Mouse (Mus musculus) thymus, adult 2 months (tissue): ENCODE data around the gene Dact2.

ENCODE experiments used
- CTCF ChIP-seq: fragments of 200-500 bp; IDR thresholded peaks from 2 replicates; pipeline ENCODE4 v1.5.1; 2012; ENCODE audit warnings: mild to moderate bottlenecking, control low read depth, low read length, moderate library complexity, borderline replicate concordance; ENCODE audit not compliant: control insufficient read depth, poor library complexity, insufficient read depth; ENCODE audit errors: extremely low read depth
- POLR2A ChIP-seq: fragments of 200-500 bp; IDR thresholded peaks from 2 replicates; pipeline ENCODE4 v1.6.1; 2012; ENCODE audit warnings: mild to moderate bottlenecking, low read length, control low read depth, moderate library complexity; ENCODE audit not compliant: control insufficient read depth, poor library complexity, insufficient read depth; ENCODE audit errors: extremely low read depth

DNA sequence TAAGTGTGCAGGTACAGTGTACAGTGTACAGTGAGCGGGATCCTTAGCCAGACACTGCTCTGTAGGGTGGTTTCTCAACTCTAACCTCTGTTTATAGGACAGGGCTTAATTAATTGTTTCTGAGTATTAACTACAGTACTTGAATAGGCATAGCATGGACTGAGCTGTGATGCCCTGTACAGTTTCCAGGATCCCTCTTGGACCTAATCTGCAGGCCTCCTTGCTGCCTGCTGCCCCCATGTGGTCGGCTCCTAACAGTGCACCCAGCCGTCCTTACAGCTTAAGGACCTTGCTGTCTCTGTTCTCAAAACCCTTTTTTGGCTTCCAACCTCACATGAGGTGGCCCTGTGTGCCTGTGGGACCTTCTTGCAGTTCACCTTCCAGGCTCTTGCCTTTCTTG, 2.0 kb upstream of the Dact2 start:
- TF ChIP-seq CTCF (peak; percentile 61; the same call in 1 of the 2 replicates), POLR2A (no peak)
